Mouse (Mus musculus) kidney, embryonic 16.5 days (tissue): ENCODE results near the gene Clip1. TPM values are rescaled to one million over a fixed set of nuclear protein-coding genes. Genes with fewer than 3 reads are reported as not detected.

Source experiments
- polyA plus RNA-seq: library from polyadenylated mRNA; unstranded; fragments of >200 nt; fragmentation: Nextera tagmentation; extraction: Ambion mirVana; gene quantifications from 2 replicates; pipeline ENCODE4 v1.2.1, GENCODE M21; 2015

The Clip1 gene
- polyA plus RNA-seq, 1 experiment from 2014 or later, result 30.1 TPM

Other genes with a start within 250 kb of the Clip1 start
- gene Lrrc43, start 195.3 kb downstream of the Clip1 start, polyA plus RNA-seq, result not detected in 2 replicates
- not detected in 2 replicates for gene Il31, start 195.1 kb downstream of the Clip1 start, polyA plus RNA-seq
- gene B3gnt4, start 174.2 kb downstream of the Clip1 start, polyA plus RNA-seq, result 0.21 and 0.89 TPM in 2 replicates
- 122 and 125 TPM in 2 replicates for gene Diablo, start 160.4 kb downstream of the Clip1 start, polyA plus RNA-seq
- 0.61 and 1.3 TPM in 2 replicates for gene Gm49027, start 159.1 kb downstream of the Clip1 start, polyA plus RNA-seq
- 30.2 and 33.1 TPM in 2 replicates for gene Vps33a, start 111.6 kb downstream of the Clip1 start, polyA plus RNA-seq
- gene Zcchc8, start 36.5 kb upstream of the Clip1 start, polyA plus RNA-seq, result 69.3 and 78.6 TPM in 2 replicates
- 105 and 123 TPM in 2 replicates for gene Rsrc2, start 64.8 kb upstream of the Clip1 start, polyA plus RNA-seq
- gene Kntc1, start 65.1 kb upstream of the Clip1 start, polyA plus RNA-seq, result 26.4 and 34.9 TPM in 2 replicates
- not detected in 2 replicates for gene Hcar2, start 180.9 kb upstream of the Clip1 start, polyA plus RNA-seq
- gene Hcar1, start 195.4 kb upstream of the Clip1 start, polyA plus RNA-seq, result 3.0 and 3.2 TPM in 2 replicates
- gene Denr, start 222.6 kb upstream of the Clip1 start, polyA plus RNA-seq, result 107 and 124 TPM in 2 replicates
- 3.3 and 4.0 TPM in 2 replicates for gene Gm43518, start 242.8 kb upstream of the Clip1 start, polyA plus RNA-seq
- 6.3 and 6.8 TPM in 2 replicates for gene Ccdc62, start 246.1 kb upstream of the Clip1 start, polyA plus RNA-seq